Mouse (Mus musculus): ENCODE data around the gene Glg1.
"Not testable (repeated sequence)": the region's sequence is repeated elsewhere in the genome, so short reads cannot be mapped to it uniquely, and the experiment has no call there.

Gene Glg1

DNA sequence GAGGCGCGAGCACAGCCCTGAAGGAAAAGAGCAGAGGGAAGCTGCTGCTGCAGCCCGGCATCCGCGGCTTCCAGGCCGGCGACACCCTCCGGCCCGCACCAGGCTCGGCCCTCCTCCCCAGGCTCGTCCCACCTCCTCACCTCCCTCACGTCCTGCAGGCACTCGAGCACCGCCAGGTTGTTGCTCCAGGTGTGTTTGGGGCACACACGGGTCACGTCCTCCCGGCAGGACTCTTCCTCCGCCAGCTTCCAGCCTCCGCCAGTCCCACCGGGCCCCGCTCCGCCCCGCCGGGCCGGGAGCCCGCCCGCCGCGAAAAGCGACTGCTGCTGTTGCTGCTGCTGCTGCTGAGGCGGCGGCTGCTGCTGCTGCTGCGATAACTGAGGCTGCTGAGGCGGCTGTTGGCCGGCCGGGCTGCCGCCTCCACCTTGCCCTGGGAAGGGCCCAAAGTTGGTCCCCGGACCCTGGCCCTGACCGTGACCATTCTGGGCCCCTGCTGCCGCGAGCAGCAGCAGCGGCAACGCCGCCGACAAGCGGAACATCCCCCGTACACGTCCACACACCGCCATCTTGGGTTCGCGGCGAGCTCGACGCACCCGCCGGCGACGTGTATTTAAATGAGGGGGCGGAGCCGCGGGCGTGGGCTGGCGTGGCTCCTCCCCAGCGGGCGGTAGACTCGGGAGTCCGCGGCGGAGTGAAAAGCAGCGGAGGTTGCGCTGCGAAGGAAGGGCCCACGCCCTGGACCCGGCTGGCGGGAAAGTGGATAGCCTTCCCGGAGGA lies at the start of gene Glg1:
Gene Glg1, minus strand, starts transcription at position 586 of the 777 bp plus-strand sequence.
- in situ Hi-C loops (cut with MboI, MseI): no loop called here

- in situ Hi-C loops (cut with MboI, MseI): no loop called here
These were observed 46.2 kb upstream of the Glg1 start for GRCm38 (mm10) chr8:111305031-111305730.

DNA sequence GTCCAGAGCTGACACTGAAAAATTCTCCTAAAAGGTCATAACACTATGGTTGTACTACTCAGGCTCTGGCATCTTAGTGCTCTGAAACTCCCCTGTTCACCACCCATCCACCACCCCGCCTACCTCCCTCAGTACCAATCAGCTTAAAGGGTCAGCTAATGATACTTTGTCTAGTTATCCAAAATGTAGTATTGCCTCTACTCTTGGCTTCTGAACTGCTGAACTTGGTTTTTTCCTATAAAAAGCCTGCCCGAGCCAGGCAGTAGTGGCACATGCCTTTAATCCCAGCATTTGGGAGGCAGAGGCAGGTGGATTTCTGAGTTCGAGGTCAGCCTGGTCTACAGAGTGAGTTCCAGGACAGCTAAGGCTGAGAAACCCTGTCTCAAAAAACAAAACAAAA lies 45.3 kb upstream of the Glg1 start:
- in situ Hi-C loops (cut with MboI, MseI): no loop called here

DNA sequence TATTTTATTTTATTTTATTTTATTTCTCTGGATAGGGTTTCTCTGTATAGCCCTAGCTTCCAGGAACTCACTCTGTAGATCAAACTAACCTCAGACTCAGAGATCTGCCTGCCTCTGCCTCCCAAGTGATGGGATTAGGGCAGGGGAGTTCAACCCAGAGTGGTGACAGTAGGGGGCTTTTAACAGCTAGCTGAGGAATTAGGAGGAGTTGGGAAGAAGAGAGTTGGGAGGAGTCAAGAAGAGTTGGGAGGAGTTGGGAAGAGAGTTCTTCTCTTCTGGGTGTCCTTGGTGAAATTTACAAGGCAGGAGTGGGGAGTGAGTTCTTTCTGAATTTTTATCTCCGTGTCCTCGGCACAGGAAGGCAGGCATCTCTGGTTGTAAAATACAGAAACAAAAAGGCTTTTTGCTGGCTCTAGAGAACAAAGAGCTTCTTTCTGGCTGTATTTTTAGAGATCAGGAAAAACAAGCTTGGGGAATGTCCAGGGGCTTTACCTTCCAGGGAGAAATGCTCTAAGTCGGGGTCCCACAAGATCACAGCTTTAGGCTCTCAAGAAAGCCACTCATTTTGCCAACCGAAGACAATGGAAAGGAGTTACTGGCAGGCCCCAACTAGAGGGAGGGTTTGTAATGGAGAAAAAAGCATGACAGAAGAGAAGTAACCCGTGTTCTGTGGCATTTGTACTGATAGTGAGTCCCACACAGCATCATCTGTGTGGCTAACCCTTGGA lies 44.2 kb upstream of the Glg1 start:
- in situ Hi-C loops (cut with MboI, MseI): not testable (repeated sequence)

DNA sequence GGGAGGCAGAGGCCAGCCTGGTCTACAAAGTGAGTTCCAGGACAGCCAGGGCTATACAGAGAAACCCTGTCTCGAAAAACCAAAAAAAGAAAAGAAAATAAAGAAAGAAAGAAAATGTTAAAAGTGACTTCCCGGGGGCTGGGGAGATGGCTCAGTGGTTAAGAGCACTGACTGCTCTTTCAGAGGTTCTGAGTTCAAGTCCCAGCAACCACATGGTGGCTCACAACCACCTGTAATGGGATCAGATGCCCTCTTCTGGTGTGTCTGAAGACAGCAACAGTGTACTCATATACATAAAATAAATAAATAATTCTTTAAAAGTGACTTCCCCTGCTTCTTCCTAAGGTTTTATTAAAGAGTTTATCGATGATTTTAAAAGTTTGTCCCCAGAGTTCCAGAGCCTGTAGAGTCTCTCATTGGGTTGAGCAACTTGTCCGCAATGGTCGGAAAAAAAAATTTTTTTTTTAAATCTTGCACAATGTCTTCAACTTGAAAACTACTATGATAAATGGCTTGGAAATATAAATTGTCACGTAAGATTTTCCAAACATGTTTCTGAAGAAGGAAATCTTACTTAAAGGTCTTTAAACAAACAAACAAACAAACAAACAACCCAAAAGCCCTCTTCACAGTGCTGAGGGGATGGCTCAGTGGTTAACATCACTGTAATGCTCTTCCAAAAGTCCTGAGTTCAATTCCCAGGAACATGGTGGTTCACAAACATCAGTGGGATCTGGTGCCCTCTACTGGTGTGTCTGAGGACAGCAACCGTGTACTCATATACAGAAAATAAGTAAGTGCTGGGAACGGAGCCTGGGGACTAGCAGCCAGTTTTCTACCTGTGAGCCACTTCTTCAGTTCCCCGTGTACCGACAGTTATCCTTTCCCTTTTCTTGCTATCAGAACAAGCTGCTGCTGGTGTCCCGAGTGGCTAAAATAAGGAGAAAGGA lies 41.9 kb upstream of the Glg1 start:
- in situ Hi-C loops (cut with MboI, MseI): no loop called here

DNA sequence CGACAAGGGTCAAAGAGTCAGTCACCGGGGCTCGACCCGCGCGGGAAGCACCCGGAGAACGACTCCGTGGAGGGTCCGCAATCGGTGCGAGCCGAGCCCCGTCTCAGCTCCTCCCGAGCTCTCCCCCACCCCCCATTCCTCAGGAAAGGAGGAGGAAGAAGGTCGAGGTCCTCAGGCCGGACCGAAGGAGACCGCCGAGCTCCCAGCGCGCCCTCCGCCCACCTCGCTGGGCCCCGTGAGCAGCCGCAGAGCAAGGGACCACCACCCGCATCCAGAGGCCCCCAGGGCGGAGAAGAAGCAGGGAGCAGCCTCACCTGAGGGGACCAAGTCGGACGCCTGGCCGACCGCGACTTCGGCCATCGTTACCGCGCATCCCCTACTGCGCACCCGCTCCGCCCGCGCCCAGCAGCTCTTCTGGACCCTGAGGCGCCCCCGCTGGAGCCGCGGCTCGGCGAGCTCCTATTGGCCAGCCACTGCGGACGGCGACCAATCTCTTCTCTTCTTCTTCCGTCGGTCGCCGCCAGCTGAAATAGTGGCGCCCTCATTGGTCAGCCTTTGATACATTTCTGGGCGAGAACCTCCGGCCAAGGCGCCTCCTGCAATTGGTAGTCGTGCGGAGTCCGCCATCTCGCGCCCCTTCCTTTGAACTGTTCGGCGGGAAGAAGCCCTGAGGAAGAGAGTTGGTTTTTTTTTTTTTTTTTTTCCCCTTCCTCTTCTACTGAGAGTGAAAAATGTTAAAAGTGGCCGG lies 41.0 kb upstream of the Glg1 start, which contains the start of gene Rfwd3:
Gene Rfwd3, minus strand, starts transcription at position 402 of the 748 bp plus-strand sequence.
- in situ Hi-C loops (cut with MboI, MseI): no loop called here

DNA sequence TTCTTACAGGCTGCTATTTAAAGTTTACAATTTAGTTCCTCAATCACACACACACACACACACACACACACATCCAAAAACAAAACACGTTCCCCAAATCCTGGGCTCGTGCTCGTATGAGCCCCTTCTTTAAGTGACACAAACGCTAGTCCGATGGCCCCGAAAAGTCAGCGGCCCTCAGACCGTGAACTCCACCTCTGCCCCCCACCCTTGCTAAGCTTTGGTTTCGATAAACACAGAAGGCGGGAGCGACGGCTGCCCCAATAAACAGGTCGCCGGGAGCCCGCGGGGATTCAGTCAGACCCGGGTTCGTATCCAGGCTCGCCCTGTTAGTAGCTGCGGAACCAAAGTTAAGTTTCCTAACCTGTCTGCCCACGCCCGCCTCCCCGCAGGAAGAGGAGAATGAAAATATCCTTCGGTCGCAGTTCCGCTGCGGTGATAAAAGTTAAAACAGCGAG lies 40.4 kb upstream of the Glg1 start:
- in situ Hi-C loops (cut with MboI, MseI): no loop called here

DNA sequence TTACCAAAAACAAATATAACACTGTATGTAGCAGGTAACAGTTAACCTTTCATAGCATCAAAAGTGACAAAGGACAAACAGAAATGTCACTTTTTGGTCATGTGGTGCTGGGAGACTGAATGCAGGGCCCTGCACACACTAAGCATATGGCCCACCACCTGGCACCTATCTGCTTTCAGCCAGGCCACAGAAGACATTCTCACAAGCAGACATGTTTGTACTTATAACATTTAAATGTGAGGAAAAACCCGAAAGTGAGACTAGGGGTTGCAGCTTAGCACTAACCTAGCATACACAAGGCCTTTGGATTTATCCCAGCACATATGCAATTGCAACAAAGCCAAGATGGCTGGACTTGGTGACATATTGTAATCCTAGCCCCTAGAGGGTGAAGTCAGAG lies 39.0 kb upstream of the Glg1 start:
- in situ Hi-C loops (cut with MboI, MseI): no loop called here

DNA sequence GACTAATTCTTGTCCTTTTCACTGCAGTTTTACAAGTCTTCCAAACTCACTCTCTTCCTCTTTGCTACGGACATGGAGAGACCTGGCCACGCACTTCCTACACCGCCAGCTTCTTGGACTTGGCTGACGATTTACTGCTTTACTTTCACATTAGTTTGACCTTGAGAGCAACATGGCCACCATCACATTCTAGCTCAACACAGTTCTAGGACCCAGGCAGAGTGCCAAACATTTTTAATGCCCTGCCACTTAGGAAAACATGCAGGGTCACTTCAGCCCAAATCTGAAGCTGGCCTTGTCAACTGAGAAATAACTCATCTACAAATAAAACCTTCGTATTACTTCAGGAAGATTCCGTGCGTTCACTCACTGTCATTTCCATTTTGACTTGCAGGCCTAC lies 32.7 kb upstream of the Glg1 start:
- in situ Hi-C loops (cut with MboI, MseI): no loop called here

DNA sequence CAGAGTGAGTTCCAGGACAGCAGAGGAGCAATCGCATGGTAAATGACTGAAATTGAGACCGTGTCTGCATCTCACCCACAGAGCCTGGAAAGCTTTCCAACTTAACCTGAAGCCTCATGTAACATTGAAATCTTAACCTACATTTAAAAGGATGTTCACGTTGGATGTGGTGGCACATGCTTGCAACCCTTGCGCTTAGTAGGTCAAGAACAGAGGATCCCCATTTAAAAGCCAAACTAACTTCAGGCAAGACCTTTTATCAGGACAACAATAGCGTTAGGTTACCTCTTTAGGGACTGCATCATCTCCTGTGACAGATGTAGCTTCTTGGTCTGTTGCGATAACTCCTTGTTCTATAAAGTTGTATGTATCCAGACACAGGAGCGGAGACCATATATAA lies 31.6 kb upstream of the Glg1 start:
- in situ Hi-C loops (cut with MboI, MseI): no loop called here

GRCm38 (mm10) chr8:111285603-111286002 lies 26.6 kb upstream of the Glg1 start:
- in situ Hi-C loops (cut with MboI, MseI): loop anchor here (5.0 to 10.0 kb wide), 2 partner anchors 233 to 461 kb away; no protein-coding TSS in a partner anchor

DNA sequence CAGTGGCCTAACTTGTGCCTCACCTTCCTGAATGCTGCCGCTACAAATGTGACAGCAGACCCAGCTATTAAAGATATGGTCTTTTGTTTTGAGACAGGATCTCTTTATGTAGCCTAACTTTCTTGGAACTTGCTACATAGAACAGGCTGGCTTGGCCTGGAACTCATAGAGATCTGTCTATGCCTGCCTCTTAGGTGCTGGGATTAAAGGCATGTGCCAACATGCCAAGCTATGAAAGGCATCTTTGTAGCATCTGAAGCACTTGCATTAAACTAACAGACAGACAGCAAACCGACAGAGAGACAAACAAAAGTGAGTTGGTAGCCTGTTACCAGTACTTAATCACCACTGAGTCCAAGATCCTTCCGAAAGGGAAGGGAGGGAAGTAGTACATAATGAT lies 23.1 kb upstream of the Glg1 start:
- in situ Hi-C loops (cut with MboI, MseI): loop anchor here (10.0 kb wide), 1 partner anchor 457 kb away; no protein-coding TSS in a partner anchor

- in situ Hi-C loops (cut with MboI, MseI): no loop called here
These were observed 9.3 kb upstream of the Glg1 start for GRCm38 (mm10) chr8:111268277-111268676.

- in situ Hi-C loops (cut with MboI, MseI): not testable (repeated sequence)
These were observed 7.1 kb upstream of the Glg1 start for GRCm38 (mm10) chr8:111266161-111266560.

DNA sequence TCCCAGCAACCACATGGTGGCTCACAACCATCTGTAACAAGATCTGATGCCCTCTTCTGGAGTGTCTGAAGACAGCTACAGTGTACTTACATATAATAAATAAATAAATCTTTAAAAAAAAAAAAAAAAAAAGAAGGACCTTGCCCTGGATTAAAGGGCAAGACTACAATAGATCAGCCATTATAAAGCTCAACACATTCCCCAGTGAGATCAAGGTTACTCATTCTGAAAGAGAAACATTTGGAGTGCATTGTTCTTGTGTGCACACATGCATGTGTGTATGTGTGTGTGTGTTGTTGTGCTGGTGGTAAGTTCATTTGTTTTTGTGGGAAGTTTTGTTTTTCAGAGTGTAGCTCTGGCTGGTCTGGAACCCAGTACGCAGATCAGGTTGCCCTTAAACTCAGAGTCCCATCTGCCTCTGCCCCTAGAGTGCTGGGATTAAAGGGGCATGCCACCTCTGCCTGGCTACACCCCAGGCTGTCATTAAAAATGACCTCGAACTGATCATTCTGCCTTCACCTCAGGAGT lies 5.7 kb upstream of the Glg1 start:
- in situ Hi-C loops (cut with MboI, MseI): no loop called here

GRCm38 (mm10) chr8:111261981-111262381 lies 3.0 kb upstream of the Glg1 start:
- in situ Hi-C loops (cut with MboI, MseI): no loop called here

- in situ Hi-C loops (cut with MboI, MseI): no loop called here
These were observed 1.2 kb upstream of the Glg1 start for GRCm38 (mm10) chr8:111260251-111260650.

DNA sequence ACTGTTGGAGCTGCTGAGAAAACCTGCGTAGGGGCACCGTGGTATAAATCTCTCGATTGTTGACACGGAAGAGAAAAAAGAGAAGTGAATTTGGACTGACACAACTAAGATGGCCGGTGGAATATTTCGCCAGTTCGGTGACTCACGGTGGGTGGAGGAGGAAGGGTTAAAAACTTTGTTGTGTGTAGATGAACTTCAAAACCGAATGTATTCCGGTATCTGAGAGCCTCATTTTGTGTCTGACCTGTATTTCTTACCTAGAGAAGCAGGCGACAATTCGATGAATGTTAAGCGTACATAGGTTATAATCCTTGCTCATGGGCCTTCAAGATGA lies 359 bp upstream of the Glg1 start:
- in situ Hi-C loops (cut with MboI, MseI): no loop called here

- in situ Hi-C loops (cut with MboI, MseI): no loop called here
These were observed 896 bp downstream of the Glg1 start for GRCm38 (mm10) chr8:111258010-111258630.
